ENCODE assay signal across 28 mouse cellular contexts in genomic region chr6:86070277-86070676, GRCm38 (mm10). TPM values are rescaled to one million over a fixed set of nuclear protein-coding genes. Genes with fewer than 3 reads are reported as not detected.
DNase-seq lines count a peak whose midpoint lies in the region; ATAC-seq and TF ChIP-seq lines count a peak whose summit lies in the region.
"Had no signal": no experiment of that assay in that cellular context is flagged by ENCODE, and none has a peak within 500 bp of the region (broad histone marks: within the 10 kb centered on the region; RNA-seq: fewer than 3 reads in every experiment).

No protein-coding gene starts in this region.

- no peak overlapping the region for H3K4me2 ChIP-seq in hindbrain, embryonic 15.5 days
- no peak overlapping the region for H3K4me2 ChIP-seq in liver, embryonic 16.5 days (ENCODE audit: low read depth, low read length)
- no peak overlapping the region for H3K4me2 ChIP-seq in midbrain, embryonic 14.5 days (ENCODE audit: low read length)
- H3K4me2 ChIP-seq: embryonic facial prominence, embryonic 15.5 days; intestine, embryonic 15.5 days; lung, embryonic 15.5 days had no signal

- H3K9ac ChIP-seq in hindbrain, embryonic 15.5 days: no peak overlapping the region
- H3K9ac ChIP-seq in liver, embryonic 16.5 days (ENCODE audit: low read depth, low read length): no peak overlapping the region
- no peak overlapping the region for H3K9ac ChIP-seq in midbrain, embryonic 14.5 days (replicated peaks; ENCODE audit: low read length)
- H3K9ac ChIP-seq: embryonic facial prominence, embryonic 15.5 days; intestine, embryonic 15.5 days; lung, embryonic 15.5 days had no signal

- H3K4me1 ChIP-seq in hindbrain, embryonic 15.5 days (replicated peaks): peaks cover 71% of the 10 kb centered on the region
- peaks cover 42% of the 10 kb centered on the region for H3K4me1 ChIP-seq in hindbrain, embryonic 10.5 days (replicated peaks)
- H3K4me1 ChIP-seq in cortical plate, adult 2 months (ENCODE audit: control insufficient read depth, insufficient read depth, low read length): peaks cover 51% of the 10 kb centered on the region
- peaks cover 29% of the 10 kb centered on the region for H3K4me1 ChIP-seq in liver, embryonic 16.5 days (ENCODE audit: control insufficient read depth, low read depth, low read length)
- peaks cover 58% of the 10 kb centered on the region for H3K4me1 ChIP-seq in midbrain, embryonic 14.5 days (ENCODE audit: control insufficient read depth, insufficient read depth, low read length)
- H3K4me1 ChIP-seq: intestine, embryonic 15.5 days; lung, embryonic 15.5 days had no signal

- no peak overlapping the region for H3K4me3 ChIP-seq in hindbrain, embryonic 15.5 days
- no peak overlapping the region for H3K4me3 ChIP-seq in hindbrain, embryonic 10.5 days
- no peak overlapping the region for H3K4me3 ChIP-seq in cortical plate, adult 2 months (ENCODE audit: insufficient read depth, low read length)
- H3K4me3 ChIP-seq in liver, embryonic 16.5 days (ENCODE audit: low read depth, low read length): no peak overlapping the region
- no peak overlapping the region for H3K4me3 ChIP-seq in midbrain, embryonic 14.5 days (replicated peaks; ENCODE audit: low read depth, low read length)
- H3K4me3 ChIP-seq: embryonic facial prominence, embryonic 15.5 days; heart, adult 2 months; intestine, embryonic 15.5 days; lung, embryonic 15.5 days; myocyte had no signal

- DNase-seq in hindbrain, embryonic 10.5 days (ENCODE audit: low spot score): no peak
- DNase-seq in brain, adult 2 months (ENCODE audit: low read depth, low spot score): peak; percentile 36
- DNase-seq in urinary bladder, postnatal 36 days (ENCODE audit: low spot score in 2 of 2): no peak
- DNase-seq in midbrain, embryonic 14.5 days: no peak
- DNase-seq: adrenal gland, adult 8-10 months; cerebellum, adult 9-10 months; gastrocnemius, postnatal 36 days; heart, adult 2 months; kidney, adult 9 months; kidney, postnatal 14 days; lung, postnatal 36 days; thymus, adult 18-20 months; thymus, postnatal 36 days had no signal

- whole genome bisulfite sequencing in hindbrain, embryonic 15.5 days: 57% methylated on average over 7 of the region's 7 CpGs
- 85% methylated on average over 7 of the region's 7 CpGs for WGBS in hindbrain, embryonic 10.5 days
- WGBS in liver, embryonic 16.5 days (ENCODE audit: insufficient replicate concordance): 46% methylated on average over 7 of the region's 7 CpGs
- 67% methylated on average over 7 of the region's 7 CpGs for WGBS in midbrain, embryonic 14.5 days

- no peak for ATAC-seq in hindbrain, embryonic 15.5 days (ENCODE audit: low FRiP score, low read depth)
- ATAC-seq in liver, embryonic 16.5 days (ENCODE audit: low read depth): peak; percentile 35; the same call in 1 of the 2 replicates
- no peak for ATAC-seq in midbrain, embryonic 14.5 days (ENCODE audit: low FRiP score, low TSS enrichment)
- ATAC-seq: activated CD4-positive, CD25-positive, alpha-beta regulatory T cell, adult 4 months; hindbrain, embryonic 16.5 days; intestine, embryonic 15.5 days; midbrain, embryonic 16.5 days had no signal

- H3K36me3 ChIP-seq in hindbrain, embryonic 15.5 days: no peaks in the 10 kb centered on the region
- H3K36me3 ChIP-seq in hindbrain, embryonic 10.5 days: no peaks in the 10 kb centered on the region
- H3K36me3 ChIP-seq in liver, embryonic 16.5 days (ENCODE audit: control insufficient read depth, insufficient read depth): no peaks in the 10 kb centered on the region
- no peaks in the 10 kb centered on the region for H3K36me3 ChIP-seq in midbrain, embryonic 14.5 days (ENCODE audit: control insufficient read depth, insufficient read depth, low read length)
- H3K36me3 ChIP-seq: embryonic facial prominence, embryonic 15.5 days; intestine, embryonic 15.5 days; lung, embryonic 15.5 days had no signal

- no peak for TF ChIP-seq CTCF in cortical plate, adult 2 months (IDR thresholded peaks at IDR 0.05; ENCODE audit: extremely low read depth, insufficient read depth, low read length)

- TF ChIP-seq POLR2A in cortical plate, adult 2 months (IDR thresholded peaks at IDR 0.05; ENCODE audit: extremely low read depth, insufficient read depth, low read length): no peak

- no peaks in the 10 kb centered on the region for H3K9me3 ChIP-seq in hindbrain, embryonic 15.5 days
- H3K9me3 ChIP-seq in hindbrain, embryonic 10.5 days: no peaks in the 10 kb centered on the region
- no peaks in the 10 kb centered on the region for H3K9me3 ChIP-seq in liver, embryonic 16.5 days (replicated peaks; ENCODE audit: control insufficient read depth, low read length)
- H3K9me3 ChIP-seq in midbrain, embryonic 14.5 days (ENCODE audit: control insufficient read depth, low read length): no peaks in the 10 kb centered on the region
- H3K9me3 ChIP-seq: embryonic facial prominence, embryonic 15.5 days; intestine, embryonic 15.5 days; lung, embryonic 15.5 days had no signal

- H3K27ac ChIP-seq in hindbrain, embryonic 15.5 days (replicated peaks): 0 out of 2 replicates have a peak overlapping the region, but pooled peaks have one; percentile 13
- no peak overlapping the region for H3K27ac ChIP-seq in hindbrain, embryonic 10.5 days
- peak overlapping the region; percentile 88 for H3K27ac ChIP-seq in cortical plate, adult 2 months (ENCODE audit: insufficient read depth, low read length)
- H3K27ac ChIP-seq in liver, embryonic 16.5 days (ENCODE audit: low read length): no peak overlapping the region
- H3K27ac ChIP-seq in midbrain, embryonic 14.5 days (replicated peaks; ENCODE audit: low read depth, low read length): no peak overlapping the region
- H3K27ac ChIP-seq: embryonic facial prominence, embryonic 15.5 days; heart, adult 2 months; intestine, embryonic 15.5 days; lung, embryonic 15.5 days had no signal

- H3K27me3 ChIP-seq in hindbrain, embryonic 15.5 days: no peaks in the 10 kb centered on the region
- no peaks in the 10 kb centered on the region for H3K27me3 ChIP-seq in hindbrain, embryonic 10.5 days (ENCODE audit: insufficient read depth, poor library complexity, severe bottlenecking)
- H3K27me3 ChIP-seq in liver, embryonic 16.5 days (ENCODE audit: control insufficient read depth, insufficient read depth, low read depth, low read length): no peaks in the 10 kb centered on the region
- no peaks in the 10 kb centered on the region for H3K27me3 ChIP-seq in midbrain, embryonic 14.5 days (ENCODE audit: control insufficient read depth, insufficient read depth, low read length)
- H3K27me3 ChIP-seq: embryonic facial prominence, embryonic 15.5 days; intestine, embryonic 15.5 days; lung, embryonic 15.5 days had no signal

RNA-seq across cellular contexts. Expression of gene Add2, which starts 41.8 kb away (rescaled TPM):
- 142 and 149 TPM in 2 replicates for polyA plus RNA-seq in hindbrain, embryonic 15.5 days (2015; fragmentation: Nextera tagmentation; extraction: Ambion mirVana)
- 43.6 and 84.1 TPM in 2 replicates for polyA plus RNA-seq in hindbrain, embryonic 10.5 days (2016; fragmentation: Nextera tagmentation; extraction: Ambion mirVana)
- 121 and 124 TPM in 2 replicates for polyA plus RNA-seq in cortical plate, adult 2 months (2012; rRNA removed)
- polyA plus RNA-seq in liver, embryonic 16.5 days (2015; fragmentation: Nextera tagmentation; extraction: Ambion mirVana): 87.9 and 93.6 TPM in 2 replicates
- polyA plus RNA-seq in midbrain, embryonic 14.5 days (2014; fragmentation: Nextera tagmentation; extraction: Ambion mirVana): 117 and 136 TPM in 2 replicates
- polyA plus RNA-seq: activated CD4-positive, CD25-positive, alpha-beta regulatory T cell, adult 4 months had no signal

RNA-seq across cellular contexts. Expression of gene Figla, which starts 54.3 kb away (rescaled TPM):
- not detected in 2 replicates for polyA plus RNA-seq in hindbrain, embryonic 15.5 days (2015; fragmentation: Nextera tagmentation; extraction: Ambion mirVana)
- not detected in 2 replicates for polyA plus RNA-seq in hindbrain, embryonic 10.5 days (2016; fragmentation: Nextera tagmentation; extraction: Ambion mirVana)
- polyA plus RNA-seq in cortical plate, adult 2 months (2012; rRNA removed): 0.35 TPM in 1 of 2 replicates, not detected in the other
- polyA plus RNA-seq in liver, embryonic 16.5 days (2015; fragmentation: Nextera tagmentation; extraction: Ambion mirVana): not detected in 2 replicates
- not detected in 2 replicates for polyA plus RNA-seq in midbrain, embryonic 14.5 days (2014; fragmentation: Nextera tagmentation; extraction: Ambion mirVana)
- polyA plus RNA-seq: activated CD4-positive, CD25-positive, alpha-beta regulatory T cell, adult 4 months; embryonic facial prominence, embryonic 15.5 days; heart, adult 2 months; heart, embryonic 14.5 days; hindbrain, embryonic 16.5 days; intestine, embryonic 15.5 days; limb, embryonic 14.5 days; lung, embryonic 15.5 days; midbrain, embryonic 16.5 days; myocyte; neural tube, embryonic 14.5 days; small intestine, adult 2 months; stomach, embryonic 16.5 days had no signal

Comparison
In these comparisons a context has a peak if more than half of its experiments do, and no peak if none do; other contexts are left out.
1. H3K27ac ChIP-seq: peak in hindbrain, embryonic 15.5 days (single experiment) and cortical plate, adult 2 months (single experiment); none in hindbrain, embryonic 10.5 days (single experiment), liver, embryonic 16.5 days (single experiment) and midbrain, embryonic 14.5 days (single experiment).